Mouse (Mus musculus) megakaryocyte, embryonic 14.5 days (primary cell): ENCODE data around the gene Plcb4.

Experiments used
- FLI1 ChIP-seq: IDR thresholded peaks from 2 replicates; pipeline ENCODE4 v1.6.1; 2012; ENCODE audit warnings: low read length, inconsistent platforms, mixed read lengths
- GATA1 ChIP-seq: IDR thresholded peaks from 3 replicates; pipeline ENCODE4 v1.6.1; 2012; ENCODE audit warnings: mixed read lengths, low read length, inconsistent platforms, borderline replicate concordance

DNA sequence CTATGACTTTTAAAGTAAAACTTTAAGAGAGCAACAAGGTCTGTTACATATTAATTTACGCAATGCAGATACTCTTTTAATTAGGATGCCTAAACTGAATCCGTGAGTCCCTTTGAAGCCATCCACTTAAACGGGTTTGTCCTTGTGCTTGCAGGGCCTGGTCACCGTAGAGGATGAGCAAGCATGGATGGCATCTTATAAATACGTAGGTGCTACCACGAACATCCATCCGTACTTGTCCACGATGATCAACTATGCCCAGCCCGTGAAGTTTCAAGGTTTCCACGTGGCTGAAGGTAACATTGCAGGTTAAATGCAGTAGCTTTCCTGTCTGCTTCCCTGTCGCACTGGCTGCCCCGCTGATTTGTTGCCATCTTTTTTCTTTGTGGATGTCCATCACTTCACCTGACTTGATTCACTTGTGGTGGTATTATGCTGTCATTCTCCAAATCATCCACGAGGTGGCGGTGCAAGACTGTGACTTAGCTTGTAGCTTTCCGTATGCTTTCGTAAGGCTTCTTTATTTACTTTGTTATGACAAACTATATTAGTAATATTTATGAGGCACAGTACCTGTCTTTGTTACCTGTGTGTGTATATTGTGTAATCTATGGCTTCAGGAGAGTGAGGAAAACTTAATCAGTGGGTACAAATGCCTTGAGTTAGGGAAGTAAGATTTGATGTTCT lies 308.2 kb downstream of the Plcb4 start:
- TF ChIP-seq GATA1, result no peak
- TF ChIP-seq FLI1, result no peak
